Mouse (Mus musculus) midbrain, embryonic 11.5 days (tissue): ENCODE data around the gene Zfp944. TPM values are rescaled to one million over a fixed set of nuclear protein-coding genes. Genes with fewer than 3 reads are reported as not detected.
"Not testable (repeated sequence)": the region's sequence is repeated elsewhere in the genome, so short reads cannot be mapped to it uniquely, and the experiment has no call there.

Experiments
- ATAC-seq: fragments of 200-750 bp; cut with Nextera tagmentation; 2 replicates; pipeline ENCODE4 v1.8.0; 2017; ENCODE audit warnings: moderate TSS enrichment, moderate library complexity; ENCODE audit not compliant: low FRiP score
- DNase-seq: peaks from one replicate; pipeline ENCODE4 v3.0.0; 2015; ENCODE audit warnings: low spot score; ENCODE audit errors: missing footprints
- H3K27ac ChIP-seq: fragments of 300-500 bp; sonication (generic); 2 replicates; pipeline ENCODE4 v1.5.1; 2014; ENCODE audit warnings: low read depth, low read length
- H3K27me3 ChIP-seq: fragments of 300-500 bp; sonication (generic); 2 replicates; pipeline ENCODE4 v1.6.1; 2014; ENCODE audit warnings: mild to moderate bottlenecking, low read length, moderate library complexity, mixed read lengths; ENCODE audit not compliant: control insufficient read depth, insufficient read depth
- H3K36me3 ChIP-seq: fragments of 300-500 bp; sonication (generic); 2 replicates; pipeline ENCODE4 v1.6.1; 2014; ENCODE audit warnings: mild to moderate bottlenecking, low read length, moderate library complexity, mixed read lengths; ENCODE audit not compliant: control insufficient read depth, insufficient read depth
- H3K4me1 ChIP-seq: fragments of 300-500 bp; sonication (generic); 2 replicates; pipeline ENCODE4 v1.6.1; 2014; ENCODE audit warnings: low read length; ENCODE audit not compliant: control insufficient read depth, insufficient read depth
- H3K4me2 ChIP-seq: fragments of 300-500 bp; sonication (generic); 2 replicates; pipeline ENCODE4 v1.6.1; 2014; ENCODE audit warnings: mild to moderate bottlenecking, moderate library complexity
- H3K4me3 ChIP-seq: fragments of 300-500 bp; sonication (generic); 2 replicates; pipeline ENCODE4 v1.5.1; 2014; ENCODE audit warnings: low read depth, low read length
- H3K9ac ChIP-seq: fragments of 300-500 bp; sonication (generic); 2 replicates; pipeline ENCODE4 v1.6.1; 2014; ENCODE audit warnings: low read length
- H3K9me3 ChIP-seq: fragments of 300-500 bp; sonication (generic); 2 replicates; pipeline ENCODE4 v1.6.1; 2016; ENCODE audit warnings: low read length; ENCODE audit not compliant: control insufficient read depth
- WGBS: fragments of 180-500 bp; shearing (Covaris S2); extraction: QIAGEN DNeasy Blood & Tissue Kit; methylation state at CpG from one replicate; pipeline ENCODE4 v1.1.7; 2014; 5-methylcytosine and 5-hydroxymethylcytosine counted together
- polyA plus RNA-seq: library from polyadenylated mRNA; unstranded; fragments of >200 nt; fragmentation: Nextera tagmentation; extraction: Ambion mirVana; gene quantifications from 2 replicates; pipeline ENCODE4 v1.2.1, GENCODE M21; 2014

The Zfp944 gene
- polyA plus RNA-seq: 19.8 and 21.6 TPM in 2 replicates

DNA sequence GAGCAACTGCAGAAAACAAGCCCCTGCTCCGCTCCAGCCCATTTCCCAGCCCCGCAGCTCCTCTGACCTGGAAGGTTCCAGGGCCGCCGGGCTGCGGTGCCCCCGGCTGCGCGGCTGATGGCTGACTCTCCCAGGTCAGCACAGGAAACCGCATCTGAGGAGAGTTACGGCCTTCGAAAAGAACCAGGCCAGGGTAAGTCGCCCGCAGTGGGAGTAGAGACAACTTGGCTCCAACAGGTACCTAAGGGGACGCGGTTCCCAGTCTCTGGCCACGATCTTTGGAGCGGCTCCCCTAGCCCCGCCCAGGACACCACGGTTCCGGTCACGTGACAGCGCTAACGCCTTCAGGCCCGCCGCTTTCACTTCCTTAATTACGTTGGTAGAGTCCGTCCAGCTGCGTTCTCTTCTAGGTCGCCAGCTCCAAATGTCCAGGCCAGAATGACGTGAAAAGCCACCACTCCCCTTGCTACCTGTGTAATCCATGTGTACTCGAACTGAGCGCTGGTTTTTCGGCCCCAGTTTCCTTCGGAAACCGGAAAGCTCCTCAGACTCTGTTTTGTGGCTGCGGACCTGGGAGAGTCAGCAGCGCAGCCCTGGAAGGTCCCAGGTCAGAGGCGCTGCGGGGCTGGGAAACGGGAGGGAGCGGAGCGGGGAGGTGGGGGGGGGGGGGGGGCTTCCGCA, at the start of gene Zfp944, which contains the start of gene Zfp758:
Zfp944 (minus strand) TSS at position 300 of the 681 bp plus-strand sequence.
Zfp758 (plus strand) TSS at position 353 of the 681 bp plus-strand sequence.
- Histone ChIP-seq H3K27ac (peak within 1 kb of the TSS; percentile 72; the same call in 1 of the 2 replicates), H3K4me3 (peak within 1 kb of the TSS; percentile 48), H3K4me2 (peak within 1 kb of the TSS; percentile 52), H3K9ac (peak within 1 kb of the TSS; percentile 53)
- H3K36me3 ChIP-seq, H3K4me1 ChIP-seq, H3K9me3 ChIP-seq, H3K27me3 ChIP-seq: not testable (repeated sequence)
- ATAC-seq (peak; percentile 99), DNase-seq (peak; percentile 96)
- under 1% methylated on average over 27 of the region's 43 CpGs for WGBS

DNA sequence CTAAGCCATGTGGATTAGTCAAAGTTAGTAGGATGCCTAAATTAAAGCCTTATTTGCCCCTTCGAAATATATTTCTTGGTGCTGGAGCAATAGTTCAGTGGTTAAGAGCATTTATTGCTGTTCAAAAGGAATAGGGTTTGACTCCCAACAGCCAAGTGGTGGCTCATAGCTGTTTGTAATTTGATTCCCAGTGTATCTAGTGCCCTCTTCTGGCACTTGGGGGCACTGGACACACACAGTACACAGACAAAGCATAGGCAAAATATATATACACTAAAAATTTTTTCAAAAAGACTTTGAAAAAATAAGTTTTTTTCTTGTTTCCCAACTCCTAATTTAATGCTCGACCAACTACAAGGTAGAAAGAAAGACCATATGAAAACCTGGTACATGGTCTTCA, 49.6 kb upstream of the Zfp944 start:
- DNase-seq: no peak
- Histone ChIP-seq H3K27ac (no peak overlapping the region), H3K4me2 (no peak overlapping the region), H3K27me3 (no peaks in the 10 kb centered on the region), H3K4me3 (no peak overlapping the region), H3K4me1 (no peaks in the 10 kb centered on the region), H3K36me3 (no peaks in the 10 kb centered on the region), H3K9me3 (no peaks in the 10 kb centered on the region), H3K9ac (no peak overlapping the region)
- WGBS: 74% methylated on average over 2 of the region's 2 CpGs
- no peak for ATAC-seq

- 89% methylated on average over 3 of the region's 3 CpGs for WGBS
Measured at GRCm38 (mm10) chr17:22363895-22364294, 2.7 kb upstream of the Zfp944 start.

DNA sequence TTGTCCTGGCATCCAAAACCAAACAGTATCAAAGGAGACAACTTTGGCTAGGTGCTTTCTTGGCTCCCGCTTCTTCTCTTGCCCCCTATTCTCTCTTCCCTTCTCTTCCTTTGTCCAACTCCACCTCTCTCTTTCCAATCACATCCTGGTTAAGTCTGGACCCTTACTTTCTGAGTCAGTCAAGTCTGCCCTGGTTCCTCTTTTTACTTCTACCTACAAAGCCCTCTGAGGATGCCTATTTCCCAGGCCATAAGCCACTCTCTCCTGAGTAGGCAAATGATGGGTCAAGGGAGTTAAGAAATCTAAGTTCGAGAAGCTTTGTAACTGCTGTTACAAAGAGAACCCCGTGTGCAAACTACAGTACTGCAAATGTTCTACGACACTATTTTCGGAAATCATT, 628 bp downstream of the Zfp944 start:
- H3K9ac ChIP-seq: peak overlapping the region; percentile 48; the same call in 1 of the 2 replicates
- 34% methylated on average over 5 of the region's 5 CpGs for WGBS
- H3K27me3 ChIP-seq: no peaks in the 10 kb centered on the region
- peaks cover 8% of the 10 kb centered on the region; the same call in 1 of the 2 replicates for H3K9me3 ChIP-seq
- H3K36me3 ChIP-seq: no peaks in the 10 kb centered on the region
- peak overlapping the region; percentile 48 for H3K4me3 ChIP-seq
- no peak overlapping the region for H3K27ac ChIP-seq
- peak overlapping the region; percentile 52 for H3K4me2 ChIP-seq
- peaks cover 8% of the 10 kb centered on the region for H3K4me1 ChIP-seq
- DNase-seq (peak; percentile 83), ATAC-seq (peak; percentile 8; the same call in 1 of the 2 replicates)

More at GRCm38 (mm10) chr17:22363895-22364294, 2.7 kb upstream of the Zfp944 start:
- no peak overlapping the region for H3K4me3 ChIP-seq
- H3K9me3 ChIP-seq: peaks cover 11% of the 10 kb centered on the region; the same call in 1 of the 2 replicates
- H3K4me2 ChIP-seq: no peak overlapping the region
- H3K36me3 ChIP-seq: peaks cover 2% of the 10 kb centered on the region; the same call in 1 of the 2 replicates
- H3K27me3 ChIP-seq: no peaks in the 10 kb centered on the region
- no peak for ATAC-seq
- DNase-seq: no peak
- H3K4me1 ChIP-seq: peaks cover 8% of the 10 kb centered on the region
- no peak overlapping the region for H3K27ac ChIP-seq
- no peak overlapping the region for H3K9ac ChIP-seq

DNA sequence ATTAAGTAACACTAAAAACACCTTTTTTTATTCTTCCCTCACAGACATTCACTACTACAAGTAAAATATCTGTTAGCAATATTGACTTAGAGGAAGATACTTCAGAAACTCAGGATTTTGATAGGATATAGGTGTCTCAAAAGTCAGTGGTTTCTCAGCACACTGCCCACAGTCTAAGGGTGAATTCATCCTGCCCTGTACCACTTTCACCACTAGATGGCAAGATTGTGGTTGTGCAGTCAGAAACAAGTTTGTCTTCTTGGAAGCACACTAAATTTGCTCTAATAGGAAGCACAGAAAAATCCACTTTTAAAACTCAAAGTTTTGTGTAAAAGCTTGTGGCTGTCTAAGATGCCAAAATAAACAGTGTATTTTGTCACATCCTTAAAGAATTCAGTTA, 8.4 kb downstream of the Zfp944 start:
- ATAC-seq (0 out of 2 replicates have a peak, but pooled peaks have one; percentile 54), DNase-seq (peak; percentile 88)
- Histone ChIP-seq H3K27ac (no peak overlapping the region), H3K36me3 (peaks cover 2% of the 10 kb centered on the region; the same call in 1 of the 2 replicates), H3K4me2 (no peak overlapping the region), H3K9ac (no peak overlapping the region), H3K27me3 (no peaks in the 10 kb centered on the region), H3K4me3 (no peak overlapping the region), H3K4me1 (no peaks in the 10 kb centered on the region), H3K9me3 (no peaks in the 10 kb centered on the region)

GRCm38 (mm10) chr17:22315247-22315646, 46.0 kb downstream of the Zfp944 start:
- 17% methylated on average over 2 of the region's 2 CpGs for WGBS
- H3K27ac ChIP-seq, H3K27me3 ChIP-seq, H3K36me3 ChIP-seq, DNase-seq, H3K4me1 ChIP-seq, H3K9me3 ChIP-seq: not testable (repeated sequence)
- ATAC-seq: peak; percentile 20
- Histone ChIP-seq H3K4me3 (peak overlapping the region; percentile 50), H3K9ac (peak overlapping the region; percentile 64; the same call in 1 of the 2 replicates), H3K4me2 (peak overlapping the region; percentile 42; the same call in 1 of the 2 replicates)

GRCm38 (mm10) chr17:22314730-22315226, 46.4 kb downstream of the Zfp944 start, which contains the start of gene CT030661.1:
Gene CT030661.1, minus strand, starts transcription at chr17:22314837.
- not testable (repeated sequence) for H3K9me3 ChIP-seq, H3K36me3 ChIP-seq, H3K4me1 ChIP-seq, H3K27me3 ChIP-seq
- Histone ChIP-seq H3K4me3 (peak within 1 kb of the TSS; percentile 50), H3K9ac (peak within 1 kb of the TSS; percentile 64), H3K27ac (peak within 1 kb of the TSS; percentile 63; the same call in 1 of the 2 replicates), H3K4me2 (peak within 1 kb of the TSS; percentile 42; the same call in 1 of the 2 replicates)
- 0% methylated on average over 20 of the region's 20 CpGs for WGBS
- ATAC-seq (peak; percentile 99), DNase-seq (peak; percentile 99)

DNA sequence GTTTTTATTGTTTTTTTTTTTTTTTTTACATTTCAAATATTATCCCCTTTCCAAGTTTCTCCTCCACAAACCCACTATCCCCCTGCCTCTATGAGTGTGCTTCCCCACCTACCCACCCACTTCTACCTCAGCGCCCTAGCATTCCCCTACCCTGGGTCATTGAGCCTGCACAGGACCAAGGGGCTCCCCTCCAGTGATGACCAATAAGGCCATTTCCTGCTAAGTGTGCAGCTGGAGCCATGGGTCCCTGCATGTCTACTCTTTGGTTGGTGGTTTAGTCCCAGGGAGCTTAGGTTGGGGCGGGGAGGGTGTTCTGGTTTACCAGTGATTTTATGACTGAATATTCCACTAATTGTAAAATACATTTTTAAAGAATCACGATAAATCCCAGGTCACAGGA, 47.0 kb downstream of the Zfp944 start:
- H3K27me3 ChIP-seq, H3K4me1 ChIP-seq, DNase-seq, H3K36me3 ChIP-seq, H3K9me3 ChIP-seq: not testable (repeated sequence)
- peak overlapping the region; percentile 64 for H3K9ac ChIP-seq
- peak overlapping the region; percentile 50 for H3K4me3 ChIP-seq
- H3K27ac ChIP-seq: peak overlapping the region; percentile 63; the same call in 1 of the 2 replicates
- WGBS: 0% methylated on average over 3 of the region's 3 CpGs
- peak overlapping the region; percentile 42; the same call in 1 of the 2 replicates for H3K4me2 ChIP-seq
- peak; percentile 81 for ATAC-seq
